Mouse (Mus musculus) NIH3T3 (cell line): ENCODE results near the gene Anks1.

ENCODE experiments used
- DNase-seq: peaks from one replicate; pipeline ENCODE4 v3.0.0-alpha.2; 2012; ENCODE audit warnings: low read depth

Anks1 gene

GRCm38 (mm10) chr17:28019785-28020696 lies 110.9 kb downstream of the Anks1 start:
- no peak for DNase-seq

- no peak for DNase-seq
Measured at GRCm38 (mm10) chr17:28021911-28022310, 112.8 kb downstream of the Anks1 start.

- DNase-seq, result no peak
Measured at GRCm38 (mm10) chr17:28022854-28023655, 113.9 kb downstream of the Anks1 start.

- peak; percentile 83 for DNase-seq
Measured at GRCm38 (mm10) chr17:28025541-28025961, 116.4 kb downstream of the Anks1 start.

- DNase-seq, result peak; percentile 76
Measured at GRCm38 (mm10) chr17:28026111-28026872, 117.2 kb downstream of the Anks1 start.

- DNase-seq, result peak; percentile 77
Measured at GRCm38 (mm10) chr17:28027197-28027596, 118.1 kb downstream of the Anks1 start.

GRCm38 (mm10) chr17:28028236-28028635 lies 119.1 kb downstream of the Anks1 start:
- DNase-seq, result no peak

GRCm38 (mm10) chr17:28029308-28029707 lies 120.2 kb downstream of the Anks1 start:
- no peak for DNase-seq

GRCm38 (mm10) chr17:28030446-28030845 lies 121.3 kb downstream of the Anks1 start:
- no peak for DNase-seq

GRCm38 (mm10) chr17:28031281-28031941 lies 122.3 kb downstream of the Anks1 start:
- DNase-seq, result peak; percentile 27

GRCm38 (mm10) chr17:28032219-28032618 lies 123.1 kb downstream of the Anks1 start:
- DNase-seq, result no peak

- DNase-seq, result no peak
Measured at GRCm38 (mm10) chr17:28033046-28033580, 124.0 kb downstream of the Anks1 start.

- DNase-seq, result peak; percentile 20
Measured at GRCm38 (mm10) chr17:28034986-28035385, 125.9 kb downstream of the Anks1 start.

- no peak for DNase-seq
Measured at GRCm38 (mm10) chr17:28036813-28037756, 128.0 kb downstream of the Anks1 start.

- DNase-seq, result no peak
Measured at GRCm38 (mm10) chr17:28040620-28041019, 131.5 kb downstream of the Anks1 start.

- DNase-seq, result no peak
Measured at GRCm38 (mm10) chr17:28041298-28041697, 132.2 kb downstream of the Anks1 start.

GRCm38 (mm10) chr17:28042299-28042771 lies 133.2 kb downstream of the Anks1 start:
- DNase-seq, result no peak

- DNase-seq, result no peak
Measured at GRCm38 (mm10) chr17:28047017-28047416, 137.9 kb downstream of the Anks1 start.

GRCm38 (mm10) chr17:28047520-28047919 lies 138.4 kb downstream of the Anks1 start:
- DNase-seq, result no peak

- DNase-seq, result peak; percentile 83
Measured at GRCm38 (mm10) chr17:28048425-28048824, 139.3 kb downstream of the Anks1 start.
